In genomic region chr5:136136292-136136990, GRCm38 (mm10) we compare ENCODE assay signal across 8 mouse cellular contexts. TPM values are rescaled to one million over a fixed set of nuclear protein-coding genes. Genes with fewer than 3 reads are reported as not detected.
A peak's percentile ranks its signal among the peaks of the same experiment; 100 is the strongest.
DNase-seq lines count a peak whose midpoint lies in the region; ATAC-seq and TF ChIP-seq lines count a peak whose summit lies in the region.

No protein-coding gene starts in this region.

- H3K36me3 ChIP-seq in kidney, embryonic 15.5 days: peaks cover 48% of the 10 kb centered on the region
- H3K36me3 ChIP-seq in forebrain, postnatal 0 days (ENCODE audit: insufficient read depth): peaks cover 34% of the 10 kb centered on the region
- peaks cover 23% of the 10 kb centered on the region for H3K36me3 ChIP-seq in midbrain, embryonic 11.5 days (ENCODE audit: control insufficient read depth, insufficient read depth, low read length)

- no peak for ATAC-seq in kidney, embryonic 15.5 days (replicated peaks; ENCODE audit: low FRiP score)
- peak; percentile 10 for ATAC-seq in Patski
- ATAC-seq in forebrain, postnatal 0 days: peak; percentile 16
- 0 out of 2 replicates have a peak, but pooled peaks have one; percentile 7 for ATAC-seq in midbrain, embryonic 11.5 days (ENCODE audit: low FRiP score)

- peak overlapping the region; percentile 73 for H3K4me3 ChIP-seq in kidney, embryonic 15.5 days (replicated peaks)
- H3K4me3 ChIP-seq in forebrain, postnatal 0 days (ENCODE audit: low read depth, low read length): peak overlapping the region; percentile 55
- H3K4me3 ChIP-seq in midbrain, embryonic 11.5 days (ENCODE audit: low read depth, low read length): peak overlapping the region; percentile 73

- H3K9ac ChIP-seq in kidney, embryonic 15.5 days: peak overlapping the region; percentile 79
- H3K9ac ChIP-seq in forebrain, postnatal 0 days: peak overlapping the region; percentile 68
- peak overlapping the region; percentile 66 for H3K9ac ChIP-seq in midbrain, embryonic 11.5 days (ENCODE audit: low read length)

- in situ Hi-C loops in Patski (cut with MboI; ENCODE audit: low pct_unique_long_range_greater_than_20kb): loop anchor here (5.0 kb wide), 1 partner anchor 51 kb away; no protein-coding TSS in a partner anchor

- CTCF ChIA-PET in Patski (lab: Charles Lee): interaction anchor here (0.7 to 1.3 kb wide), 4 partner anchors 32 to 57 kb away, joined by 3 to 4 read pairs (median 3); no protein-coding TSS in a partner anchor

- POLR2A ChIA-PET in Patski (lab: Charles Lee): interaction anchor here (0.7 to 1.4 kb wide), 4 partner anchors 9 to 54 kb away, joined by 3 read pairs; no protein-coding TSS in a partner anchor

- peaks cover 22% of the 10 kb centered on the region for H3K4me1 ChIP-seq in kidney, embryonic 15.5 days
- H3K4me1 ChIP-seq in forebrain, postnatal 0 days (ENCODE audit: insufficient read depth): peaks cover 14% of the 10 kb centered on the region
- peaks cover 10% of the 10 kb centered on the region for H3K4me1 ChIP-seq in midbrain, embryonic 11.5 days (ENCODE audit: control insufficient read depth, insufficient read depth, low read length)

- no peak for DNase-seq in kidney, adult 11 months
- no peak for DNase-seq in Patski (ENCODE audit: low read depth, low spot score)
- DNase-seq in forebrain, postnatal 0 days: no peak
- DNase-seq in midbrain, embryonic 11.5 days (ENCODE audit: low spot score, missing footprints): no peak
- no peak for DNase-seq in Muller cell, postnatal 12 days (ENCODE audit: inconsistent ontology term)
- no peak for DNase-seq in thymus, adult 18-20 months
- no peak for DNase-seq in cerebellum, postnatal 10 days

- 5% methylated on average over 20 of the region's 20 CpGs for WGBS in kidney, embryonic 15.5 days
- WGBS in forebrain, postnatal 0 days: 9% methylated on average over 20 of the region's 20 CpGs
- 10% methylated on average over 20 of the region's 20 CpGs for whole genome bisulfite sequencing in midbrain, embryonic 11.5 days

- no peak for TF ChIP-seq CTCF in Patski (IDR thresholded peaks at IDR 0.05)
- TF ChIP-seq CTCF in forebrain, postnatal 0 days (IDR thresholded peaks at IDR 0.05; ENCODE audit: low read depth): no peak

- H3K4me2 ChIP-seq in kidney, embryonic 15.5 days: peak overlapping the region; percentile 71
- peak overlapping the region; percentile 76 for H3K4me2 ChIP-seq in forebrain, postnatal 0 days (ENCODE audit: low read depth)
- H3K4me2 ChIP-seq in midbrain, embryonic 11.5 days: peak overlapping the region; percentile 73

- no peaks in the 10 kb centered on the region for H3K27me3 ChIP-seq in kidney, embryonic 15.5 days
- no peaks in the 10 kb centered on the region for H3K27me3 ChIP-seq in Patski
- no peaks in the 10 kb centered on the region for H3K27me3 ChIP-seq in forebrain, postnatal 0 days (ENCODE audit: insufficient read depth, low read length)
- no peaks in the 10 kb centered on the region for H3K27me3 ChIP-seq in midbrain, embryonic 11.5 days (ENCODE audit: control insufficient read depth, insufficient read depth, low read length)

- peak overlapping the region; percentile 84 for H3K27ac ChIP-seq in kidney, embryonic 15.5 days
- H3K27ac ChIP-seq in forebrain, postnatal 0 days (ENCODE audit: low read depth, low read length): 0 out of 2 replicates have a peak overlapping the region, but pooled peaks have one; percentile 31
- H3K27ac ChIP-seq in midbrain, embryonic 11.5 days (ENCODE audit: low read depth, low read length): no peak overlapping the region

- no peaks in the 10 kb centered on the region for H3K9me3 ChIP-seq in kidney, embryonic 15.5 days (replicated peaks)
- no peaks in the 10 kb centered on the region for H3K9me3 ChIP-seq in forebrain, postnatal 0 days (ENCODE audit: low read length)
- no peaks in the 10 kb centered on the region for H3K9me3 ChIP-seq in midbrain, embryonic 11.5 days (ENCODE audit: control insufficient read depth, low read length)

RNA-seq across cellular contexts. Expression of gene Alkbh4, which starts 0.5 kb away (rescaled TPM):
- 15.7 and 16.9 TPM in 2 replicates for polyA plus RNA-seq in kidney, embryonic 15.5 days (2015; fragmentation: Nextera tagmentation; extraction: Ambion mirVana)
- polyA plus RNA-seq in Patski (2021): 11.2 TPM
- 12.7 and 16.1 TPM in 2 replicates for total RNA-seq in forebrain, postnatal 0 days (2014; rRNA removed)
- polyA plus RNA-seq in forebrain, postnatal 0 days (2015; fragmentation: Nextera tagmentation; extraction: Ambion mirVana): 16.0 and 16.4 TPM in 2 replicates
- polyA plus RNA-seq in midbrain, embryonic 11.5 days (2014; fragmentation: Nextera tagmentation; extraction: Ambion mirVana): 15.7 and 18.9 TPM in 2 replicates

RNA-seq across cellular contexts. Expression of gene Lrwd1, which starts 0.6 kb away (rescaled TPM):
- polyA plus RNA-seq in kidney, embryonic 15.5 days (2015; fragmentation: Nextera tagmentation; extraction: Ambion mirVana): 33.6 and 40.2 TPM in 2 replicates
- polyA plus RNA-seq in Patski (2021): 37.3 TPM
- 30.0 and 33.3 TPM in 2 replicates for total RNA-seq in forebrain, postnatal 0 days (2014; rRNA removed)
- polyA plus RNA-seq in forebrain, postnatal 0 days (2015; fragmentation: Nextera tagmentation; extraction: Ambion mirVana): 18.9 and 19.7 TPM in 2 replicates
- 36.0 and 40.9 TPM in 2 replicates for polyA plus RNA-seq in midbrain, embryonic 11.5 days (2014; fragmentation: Nextera tagmentation; extraction: Ambion mirVana)

RNA-seq across cellular contexts. Expression of gene Polr2j, which starts 20.0 kb away (rescaled TPM):
- polyA plus RNA-seq in kidney, embryonic 15.5 days (2015; fragmentation: Nextera tagmentation; extraction: Ambion mirVana): 249 and 260 TPM in 2 replicates
- polyA plus RNA-seq in Patski (2021): 147 TPM
- total RNA-seq in forebrain, postnatal 0 days (2014; rRNA removed): 85.0 and 123 TPM in 2 replicates
- 237 and 318 TPM in 2 replicates for polyA plus RNA-seq in forebrain, postnatal 0 days (2015; fragmentation: Nextera tagmentation; extraction: Ambion mirVana)
- polyA plus RNA-seq in midbrain, embryonic 11.5 days (2014; fragmentation: Nextera tagmentation; extraction: Ambion mirVana): 257 and 265 TPM in 2 replicates

RNA-seq across cellular contexts. Expression of gene Orai2, which starts 34.1 kb away (rescaled TPM):
- 6.0 and 6.3 TPM in 2 replicates for polyA plus RNA-seq in kidney, embryonic 15.5 days (2015; fragmentation: Nextera tagmentation; extraction: Ambion mirVana)
- 40.0 TPM for polyA plus RNA-seq in Patski (2021)
- total RNA-seq in forebrain, postnatal 0 days (2014; rRNA removed): 76.9 and 105 TPM in 2 replicates
- polyA plus RNA-seq in forebrain, postnatal 0 days (2015; fragmentation: Nextera tagmentation; extraction: Ambion mirVana): 52.1 and 64.0 TPM in 2 replicates
- polyA plus RNA-seq in midbrain, embryonic 11.5 days (2014; fragmentation: Nextera tagmentation; extraction: Ambion mirVana): 7.5 and 8.5 TPM in 2 replicates

RNA-seq across cellular contexts. Expression of gene Rasa4, which starts 52.7 kb away (rescaled TPM):
- polyA plus RNA-seq in kidney, embryonic 15.5 days (2015; fragmentation: Nextera tagmentation; extraction: Ambion mirVana): 15.4 and 18.5 TPM in 2 replicates
- polyA plus RNA-seq in Patski (2021): 8.7 TPM
- 8.5 and 11.5 TPM in 2 replicates for total RNA-seq in forebrain, postnatal 0 days (2014; rRNA removed)
- 5.8 and 9.0 TPM in 2 replicates for polyA plus RNA-seq in forebrain, postnatal 0 days (2015; fragmentation: Nextera tagmentation; extraction: Ambion mirVana)
- 5.9 and 6.9 TPM in 2 replicates for polyA plus RNA-seq in midbrain, embryonic 11.5 days (2014; fragmentation: Nextera tagmentation; extraction: Ambion mirVana)
